ENCODE assay signal across 14 mouse cellular contexts in the genomic region with DNA sequence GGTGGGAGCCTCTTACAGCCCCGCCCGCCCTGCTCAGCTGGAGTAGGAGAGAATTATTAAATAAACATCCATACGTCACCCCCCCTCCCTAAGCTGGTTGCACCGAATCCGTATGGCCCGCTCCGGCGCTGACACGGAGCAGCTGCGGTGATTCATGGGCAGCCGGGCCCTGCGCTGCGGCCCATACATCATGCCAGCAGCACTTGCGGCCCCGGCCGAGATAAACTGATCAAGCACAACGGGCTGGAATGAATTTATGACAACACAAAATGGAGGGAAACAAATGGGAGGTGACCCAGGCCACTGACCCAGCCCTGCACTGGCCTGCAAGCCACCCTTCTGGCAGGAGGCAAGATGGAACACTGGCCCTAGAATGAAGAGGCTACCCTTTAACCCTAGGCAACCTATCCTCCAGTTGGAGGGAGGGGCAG. TPM values are rescaled to one million over a fixed set of nuclear protein-coding genes. Genes with fewer than 3 reads are reported as not detected.
DNase-seq lines count a peak whose midpoint lies in the region; ATAC-seq and TF ChIP-seq lines count a peak whose summit lies in the region.
"Had no signal": no experiment of that assay in that cellular context is flagged by ENCODE, and none has a peak within 500 bp of the region (broad histone marks: within the 10 kb centered on the region; RNA-seq: fewer than 3 reads in every experiment).

No protein-coding gene starts in this region.

- ATAC-seq in lung, postnatal 0 days, result peak; percentile 44
- peak; percentile 41; the same call in 1 of the 2 replicates for ATAC-seq in stomach, postnatal 0 days (ENCODE audit: low FRiP score, low TSS enrichment)
- ATAC-seq: forebrain, embryonic 14.5 days had no signal

- WGBS in lung, postnatal 0 days, result 50% methylated on average over 17 of the region's 17 CpGs
- WGBS in lung, adult 2 months, result 74% methylated on average over 17 of the region's 17 CpGs
- 36% methylated on average over 17 of the region's 17 CpGs for WGBS in stomach, postnatal 0 days
- WGBS in forebrain, embryonic 10.5 days, result 96% methylated on average over 17 of the region's 17 CpGs

- H3K4me3 ChIP-seq in gastrocnemius, adult 2 months, result no peak overlapping the region
- no peak overlapping the region for H3K4me3 ChIP-seq in lung, postnatal 0 days (ENCODE audit: low read depth, low read length)
- H3K4me3 ChIP-seq in lung, adult 2 months (replicated peaks; ENCODE audit: extremely low read depth, low read depth, low read length), result no peak overlapping the region
- no peak overlapping the region for H3K4me3 ChIP-seq in stomach, postnatal 0 days (ENCODE audit: low read depth, low read length)
- H3K4me3 ChIP-seq in forebrain, embryonic 10.5 days, result no peak overlapping the region
- H3K4me3 ChIP-seq: embryonic facial prominence, embryonic 13.5 days; myocyte had no signal

- no peaks in the 10 kb centered on the region for H3K4me1 ChIP-seq in lung, postnatal 0 days (ENCODE audit: insufficient read depth, low read depth, low read length)
- no peaks in the 10 kb centered on the region for H3K4me1 ChIP-seq in lung, adult 2 months (ENCODE audit: control insufficient read depth, insufficient read depth, low read length)
- no peaks in the 10 kb centered on the region; the same call in 1 of the 2 replicates for H3K4me1 ChIP-seq in stomach, postnatal 0 days (replicated peaks; ENCODE audit: control insufficient read depth, insufficient read depth)
- peaks cover 58% of the 10 kb centered on the region for H3K4me1 ChIP-seq in forebrain, embryonic 10.5 days

- no peaks in the 10 kb centered on the region for H3K27me3 ChIP-seq in lung, postnatal 0 days (replicated peaks; ENCODE audit: insufficient read depth, low read length)
- H3K27me3 ChIP-seq in stomach, postnatal 0 days (ENCODE audit: control insufficient read depth, insufficient read depth, low read length), result no peaks in the 10 kb centered on the region
- peaks cover 74% of the 10 kb centered on the region for H3K27me3 ChIP-seq in forebrain, embryonic 10.5 days (ENCODE audit: poor library complexity, severe bottlenecking)
- H3K27me3 ChIP-seq: embryonic facial prominence, embryonic 13.5 days had no signal

- intact Hi-C loops in gastrocnemius, adult 2 months (cut with DNase I), result loop anchor here (10.0 kb wide), 1 partner anchor 399 kb away; no protein-coding TSS in a partner anchor

- TF ChIP-seq EP300 in lung, postnatal 0 days (IDR thresholded peaks at IDR 0.05), result no peak
- TF ChIP-seq EP300 in stomach, postnatal 0 days (optimal IDR thresholded peaks at IDR 0.05), result no peak

- H3K9ac ChIP-seq in lung, postnatal 0 days (replicated peaks; ENCODE audit: low read depth), result no peak overlapping the region
- peak overlapping the region; percentile 41 for H3K9ac ChIP-seq in stomach, postnatal 0 days (ENCODE audit: low read length)
- H3K9ac ChIP-seq: embryonic facial prominence, embryonic 13.5 days had no signal

- H3K27ac ChIP-seq in gastrocnemius, adult 2 months, result peak overlapping the region; percentile 25
- H3K27ac ChIP-seq in lung, postnatal 0 days (ENCODE audit: low read length), result no peak overlapping the region
- peak overlapping the region; percentile 18; the same call in 1 of the 2 replicates for H3K27ac ChIP-seq in stomach, postnatal 0 days (replicated peaks)
- H3K27ac ChIP-seq in forebrain, embryonic 10.5 days, result no peak overlapping the region
- H3K27ac ChIP-seq: embryonic facial prominence, embryonic 13.5 days had no signal

- TF ChIP-seq CTCF in gastrocnemius, adult 2 months (IDR thresholded peaks at IDR 0.05), result no peak
- TF ChIP-seq CTCF in lung, postnatal 0 days (IDR thresholded peaks at IDR 0.05), result no peak
- TF ChIP-seq CTCF in lung, adult 2 months (IDR thresholded peaks at IDR 0.05; ENCODE audit: insufficient read depth, low read length), result no peak
- no peak for TF ChIP-seq CTCF in stomach, postnatal 0 days (IDR thresholded peaks at IDR 0.05; ENCODE audit: low read depth)

- H3K36me3 ChIP-seq in lung, postnatal 0 days (ENCODE audit: insufficient read depth, low read length), result peaks cover 19% of the 10 kb centered on the region; the same call in 1 of the 2 replicates
- H3K36me3 ChIP-seq in stomach, postnatal 0 days (ENCODE audit: control insufficient read depth, insufficient read depth, low read length), result peaks cover 30% of the 10 kb centered on the region
- peaks cover 100% of the 10 kb centered on the region for H3K36me3 ChIP-seq in forebrain, embryonic 10.5 days (replicated peaks)

- no peak for DNase-seq in gastrocnemius, adult 2 months
- no peak for DNase-seq in gastrocnemius, postnatal 4 days (ENCODE audit: low spot score in 2 of 2)
- DNase-seq in lung, postnatal 0 days (ENCODE audit: low spot score), result peak; percentile 17
- no peak for DNase-seq in lung, adult 2 months
- peak; percentile 48 to 64 for DNase-seq in kidney, postnatal 4 days
- DNase-seq in stomach, postnatal 0 days (ENCODE audit: low spot score), result peak; percentile 28
- DNase-seq in urinary bladder, postnatal 10 days (ENCODE audit: low spot score), result no peak
- no peak for DNase-seq in forebrain, embryonic 10.5 days (ENCODE audit: extremely low spot score, low spot score)
- DNase-seq: cerebellum, adult 8-10 months; heart, postnatal 4 days had no signal

- H3K4me2 ChIP-seq in lung, postnatal 0 days (replicated peaks; ENCODE audit: low read depth, low read length), result no peak overlapping the region
- no peak overlapping the region; the same call in 1 of the 2 replicates for H3K4me2 ChIP-seq in stomach, postnatal 0 days (replicated peaks; ENCODE audit: low read depth)
- H3K4me2 ChIP-seq: embryonic facial prominence, embryonic 13.5 days had no signal

- H3K9me3 ChIP-seq in lung, postnatal 0 days (ENCODE audit: low read length), result no peaks in the 10 kb centered on the region
- no peaks in the 10 kb centered on the region for H3K9me3 ChIP-seq in stomach, postnatal 0 days (ENCODE audit: control insufficient read depth, low read length)
- peaks cover 24% of the 10 kb centered on the region for H3K9me3 ChIP-seq in forebrain, embryonic 10.5 days

- no peak for TF ChIP-seq POLR2A in lung, adult 2 months (IDR thresholded peaks at IDR 0.05; ENCODE audit: borderline replicate concordance, extremely low read depth, low read depth, low read length)

RNA-seq across cellular contexts. Expression of gene Armh1, which starts 24.4 kb away (rescaled TPM):
- not detected for total RNA-seq in gastrocnemius, adult 2 months (2021)
- total RNA-seq in gastrocnemius, postnatal 4 days (2021), result not detected
- 3.8 and 5.0 TPM in 2 replicates for polyA plus RNA-seq in lung, postnatal 0 days (2015; fragmentation: Nextera tagmentation; extraction: Ambion mirVana)
- 4.2 and 5.2 TPM in 2 replicates for polyA plus RNA-seq in lung, adult 2 months (2012; rRNA removed)
- polyA plus RNA-seq in stomach, postnatal 0 days (2015; fragmentation: Nextera tagmentation; extraction: Ambion mirVana), result 0.16 and 0.24 TPM in 2 replicates
- polyA plus RNA-seq in forebrain, embryonic 10.5 days (2016; fragmentation: Nextera tagmentation; extraction: Ambion mirVana), result 0.15 and 0.53 TPM in 2 replicates
- polyA plus RNA-seq: C2C12, myocyte had no signal

RNA-seq across cellular contexts. Expression of gene Tmem53, which starts 24.5 kb away (rescaled TPM):
- total RNA-seq in gastrocnemius, adult 2 months (2021), result 1 to 10 TPM; 2.7 to 6.6 TPM
- 10 to 100 TPM; 11.5 to 13.8 TPM for total RNA-seq in gastrocnemius, postnatal 4 days (2021)
- polyA plus RNA-seq in lung, postnatal 0 days (2015; fragmentation: Nextera tagmentation; extraction: Ambion mirVana), result 23.5 and 27.6 TPM in 2 replicates
- polyA plus RNA-seq in lung, adult 2 months (2012; rRNA removed), result 21.7 and 24.1 TPM in 2 replicates
- polyA plus RNA-seq in stomach, postnatal 0 days (2015; fragmentation: Nextera tagmentation; extraction: Ambion mirVana), result 12.9 and 16.3 TPM in 2 replicates
- polyA plus RNA-seq in forebrain, embryonic 10.5 days (2016; fragmentation: Nextera tagmentation; extraction: Ambion mirVana), result 7.3 and 7.8 TPM in 2 replicates

Comparison
In these comparisons a context has a peak if more than half of its experiments do, and no peak if none do; other contexts are left out.
1. DNase-seq: peak in lung, postnatal 0 days (single experiment), kidney, postnatal 4 days (2 of 2) and stomach, postnatal 0 days (single experiment); none in gastrocnemius, adult 2 months (single experiment), gastrocnemius, postnatal 4 days (0 of 2), lung, adult 2 months (single experiment), urinary bladder, postnatal 10 days (single experiment) and forebrain, embryonic 10.5 days (single experiment).
2. H3K27ac ChIP-seq: peak in gastrocnemius, adult 2 months (single experiment) and stomach, postnatal 0 days (single experiment); none in lung, postnatal 0 days (single experiment) and forebrain, embryonic 10.5 days (single experiment).